Mouse (Mus musculus): ENCODE results near the gene Atoh7.
"Not testable (repeated sequence)": the region's sequence is repeated elsewhere in the genome, so short reads cannot be mapped to it uniquely, and the experiment has no call there.

The Atoh7 gene

GRCm38 (mm10) chr10:63099521-63099920 lies at the start of gene Atoh7:
Gene Atoh7, plus strand, starts transcription at chr10:63099651.
- DNase-seq (ENCODE audit: low read depth, low spot score), result no peak

- no peak for DNase-seq (ENCODE audit: low read depth, low spot score)
Measured at GRCm38 (mm10) chr10:63051267-63051666, 48.2 kb upstream of the Atoh7 start.

GRCm38 (mm10) chr10:63052011-63052410 lies 47.4 kb upstream of the Atoh7 start:
- DNase-seq (ENCODE audit: low read depth, low spot score), result no peak

GRCm38 (mm10) chr10:63053007-63053406 lies 46.4 kb upstream of the Atoh7 start:
- DNase-seq (ENCODE audit: low read depth, low spot score), result no peak

GRCm38 (mm10) chr10:63054071-63054470 lies 45.4 kb upstream of the Atoh7 start:
- not testable (repeated sequence) for DNase-seq (ENCODE audit: low read depth, low spot score)

GRCm38 (mm10) chr10:63054586-63054985 lies 44.9 kb upstream of the Atoh7 start:
- no peak for DNase-seq (ENCODE audit: low read depth, low spot score)

- DNase-seq (ENCODE audit: low read depth, low spot score), result peak; percentile 52
Measured at GRCm38 (mm10) chr10:63056966-63057750, 42.3 kb upstream of the Atoh7 start.

GRCm38 (mm10) chr10:63059862-63060261 lies 39.6 kb upstream of the Atoh7 start, which contains the start of gene Pbld1:
Gene Pbld1, plus strand, starts transcription at chr10:63060162.
- no peak for DNase-seq (ENCODE audit: low read depth, low spot score)

- DNase-seq (ENCODE audit: low read depth, low spot score), result no peak
Measured at GRCm38 (mm10) chr10:63060406-63060805, 39.0 kb upstream of the Atoh7 start.

- DNase-seq (ENCODE audit: low read depth, low spot score), result no peak
Measured at GRCm38 (mm10) chr10:63061266-63061665, 38.2 kb upstream of the Atoh7 start.

GRCm38 (mm10) chr10:63062696-63063095 lies 36.8 kb upstream of the Atoh7 start:
- no peak for DNase-seq (ENCODE audit: low read depth, low spot score)

GRCm38 (mm10) chr10:63063365-63063764 lies 36.1 kb upstream of the Atoh7 start:
- no peak for DNase-seq (ENCODE audit: low read depth, low spot score)

GRCm38 (mm10) chr10:63064516-63064915 lies 34.9 kb upstream of the Atoh7 start:
- no peak for DNase-seq (ENCODE audit: low read depth, low spot score)

- DNase-seq (ENCODE audit: low read depth, low spot score), result no peak
Measured at GRCm38 (mm10) chr10:63065561-63065960, 33.9 kb upstream of the Atoh7 start.

- DNase-seq (ENCODE audit: low read depth, low spot score), result no peak
Measured at GRCm38 (mm10) chr10:63065988-63066387, 33.5 kb upstream of the Atoh7 start.

GRCm38 (mm10) chr10:63086304-63086703 lies 13.1 kb upstream of the Atoh7 start:
- DNase-seq (ENCODE audit: low read depth, low spot score), result no peak

GRCm38 (mm10) chr10:63089103-63089757 lies 10.2 kb upstream of the Atoh7 start:
- DNase-seq (ENCODE audit: low read depth, low spot score), result no peak

- DNase-seq (ENCODE audit: low read depth, low spot score), result no peak
Measured at GRCm38 (mm10) chr10:63089758-63090571, 9.5 kb upstream of the Atoh7 start.

- DNase-seq (ENCODE audit: low read depth, low spot score), result no peak
Measured at GRCm38 (mm10) chr10:63091915-63092314, 7.5 kb upstream of the Atoh7 start.

GRCm38 (mm10) chr10:63092616-63093550 lies 6.6 kb upstream of the Atoh7 start:
- no peak for DNase-seq (ENCODE audit: low read depth, low spot score)

GRCm38 (mm10) chr10:63096757-63097156 lies 2.7 kb upstream of the Atoh7 start:
- DNase-seq (ENCODE audit: low read depth, low spot score), result no peak
